Mouse (Mus musculus) cerebellum, adult 9-10 months (tissue): Measurements from ENCODE around the gene Tceal8.
"Not testable (repeated sequence)": the region's sequence is repeated elsewhere in the genome, so short reads cannot be mapped to it uniquely, and the experiment has no call there.

Source experiments
- DNase-seq: peaks from one replicate; pipeline ENCODE4 v3.0.0; 2022

The Tceal8 gene

DNA sequence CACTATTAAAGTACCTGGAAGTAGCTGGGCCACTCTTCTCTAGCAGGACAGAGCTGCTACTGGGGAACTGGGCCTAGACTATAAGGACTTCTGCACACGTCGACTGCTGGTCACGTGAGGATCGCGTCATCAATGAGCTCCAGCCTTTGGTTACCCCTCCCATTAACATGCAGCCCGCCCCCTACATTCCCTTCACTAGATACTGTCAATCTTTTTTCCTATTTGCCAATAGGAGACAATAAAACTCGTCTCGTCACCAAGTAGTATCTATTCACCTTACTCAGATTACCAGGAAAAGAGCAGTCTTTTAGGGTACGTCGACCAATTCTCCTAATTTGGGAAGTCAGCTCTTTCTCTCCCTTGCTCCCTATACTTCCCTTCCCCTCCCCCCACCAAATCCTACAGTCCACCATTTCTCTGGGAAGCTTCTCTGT lies at the start of gene Tceal8:
Gene Tceal8, minus strand, starts transcription at position 225 of the 434 bp plus-strand sequence.
- peak; percentile 86 for DNase-seq

- no peak for DNase-seq
Measured at GRCm38 (mm10) chrX:136216303-136216702, 44.2 kb upstream of the Tceal8 start.

DNA sequence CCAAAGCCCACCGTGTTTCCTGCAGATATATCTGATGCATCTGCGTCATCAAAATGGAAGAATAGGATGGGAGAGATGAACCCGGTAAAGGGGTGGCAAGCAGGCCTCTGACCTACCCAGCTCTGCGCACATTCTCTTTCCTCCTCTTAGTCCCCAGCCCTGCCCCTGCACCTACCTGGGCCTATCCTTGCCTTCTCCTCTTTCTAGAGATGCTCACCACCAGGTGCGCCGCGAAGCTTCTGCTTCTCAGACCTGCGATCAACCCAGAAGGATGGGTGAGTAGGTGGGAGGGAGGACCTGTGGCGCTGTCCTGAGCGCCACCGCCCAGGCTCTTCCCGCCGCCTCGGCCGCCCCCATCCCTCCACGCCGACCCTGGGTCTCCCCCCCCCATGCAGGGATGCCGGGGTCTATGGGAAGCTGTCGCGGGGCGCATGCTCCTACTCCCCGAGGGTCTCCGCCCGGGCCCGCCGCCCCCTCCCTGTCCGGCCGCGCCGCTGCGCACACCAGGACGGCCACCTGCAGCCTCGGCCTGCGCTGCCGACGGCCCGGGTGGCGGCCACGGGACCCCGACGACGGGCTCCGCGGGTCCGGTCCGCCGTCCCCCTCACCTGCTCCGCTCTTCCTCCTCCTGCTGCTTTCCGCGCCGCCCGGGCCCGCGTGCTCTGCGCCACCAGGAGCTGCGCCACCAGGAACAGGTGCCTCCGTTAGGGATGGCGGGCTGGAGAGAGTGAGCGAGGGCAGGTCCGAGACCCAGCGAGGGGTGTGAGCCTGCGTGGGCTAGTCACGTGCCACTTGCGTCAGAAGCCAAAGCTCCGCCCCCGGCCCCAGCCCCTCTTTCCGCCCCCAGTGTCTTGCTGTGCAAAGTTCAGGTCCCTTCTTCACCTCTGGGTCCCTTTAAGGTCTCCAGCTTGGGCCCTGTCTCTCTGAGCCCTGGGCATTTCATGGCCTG lies 42.9 kb upstream of the Tceal8 start, which contains the start of the genes Tceal7 and Bex1:
Gene Tceal7, plus strand, starts transcription at position 51 of the 949 bp plus-strand sequence.
Gene Bex1, minus strand, starts transcription at position 785 of the 949 bp plus-strand sequence.
- not testable (repeated sequence) for DNase-seq

GRCm38 (mm10) chrX:136213396-136213795 lies 41.3 kb upstream of the Tceal8 start:
- no peak for DNase-seq

- no peak for DNase-seq
Measured at GRCm38 (mm10) chrX:136204406-136204805, 32.3 kb upstream of the Tceal8 start.

GRCm38 (mm10) chrX:136203664-136204066 lies 31.5 kb upstream of the Tceal8 start, which contains the start of gene Tceal5:
Gene Tceal5, minus strand, starts transcription at chrX:136203876.
- peak; percentile 81 for DNase-seq

DNA sequence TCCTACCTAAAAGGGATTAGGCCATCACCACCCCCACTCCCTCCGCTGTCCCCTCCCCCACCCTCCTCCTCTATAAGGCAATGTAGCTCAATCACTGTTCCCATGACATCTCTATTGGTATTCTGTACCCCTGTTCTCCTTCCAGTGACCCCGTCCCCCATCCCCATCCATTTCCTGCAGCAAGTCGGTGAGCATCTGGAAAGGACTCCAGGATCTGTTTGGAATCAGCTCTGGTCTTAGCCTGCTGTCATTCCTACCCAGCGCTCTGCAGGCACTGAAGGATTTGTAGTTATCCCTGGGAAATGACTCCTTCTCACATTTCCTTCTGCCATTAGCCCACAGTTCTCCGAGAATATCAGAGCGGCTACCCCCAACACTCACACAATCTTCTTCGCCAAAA lies 31.1 kb upstream of the Tceal8 start:
- no peak for DNase-seq

- peak; percentile 47 for DNase-seq
Measured at GRCm38 (mm10) chrX:136196873-136197272, 24.7 kb upstream of the Tceal8 start.

GRCm38 (mm10) chrX:136195193-136195944 lies 23.2 kb upstream of the Tceal8 start:
- no peak for DNase-seq

- DNase-seq = no peak
Measured at GRCm38 (mm10) chrX:136183107-136183506, 11.0 kb upstream of the Tceal8 start.

GRCm38 (mm10) chrX:136180897-136181553 lies 8.9 kb upstream of the Tceal8 start:
- no peak for DNase-seq

GRCm38 (mm10) chrX:136172786-136173185 lies 644 bp upstream of the Tceal8 start:
- DNase-seq = no peak

- peak; percentile 48 for DNase-seq
Measured at GRCm38 (mm10) chrX:136171189-136172117, 689 bp downstream of the Tceal8 start.

DNA sequence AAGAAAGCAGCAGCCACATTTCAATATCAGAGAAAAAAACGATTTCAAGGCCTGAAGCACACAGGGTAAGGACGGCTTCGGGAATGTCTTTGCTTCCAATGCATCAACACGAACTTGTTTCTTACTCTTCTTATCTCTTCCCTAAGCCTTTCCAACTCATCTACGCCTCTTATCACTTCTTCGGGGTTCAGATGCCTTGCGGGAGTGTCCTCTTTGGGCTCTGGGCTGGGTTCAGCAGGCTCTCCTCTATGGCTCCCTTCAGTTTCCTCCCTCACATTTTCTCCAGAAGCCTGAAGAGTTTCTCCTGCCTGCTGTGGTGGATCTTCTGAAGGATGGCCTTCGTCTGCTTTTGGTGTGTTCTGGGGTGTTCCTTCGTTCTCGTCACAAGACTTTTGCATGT lies 1.5 kb downstream of the Tceal8 start:
- DNase-seq = no peak

DNA sequence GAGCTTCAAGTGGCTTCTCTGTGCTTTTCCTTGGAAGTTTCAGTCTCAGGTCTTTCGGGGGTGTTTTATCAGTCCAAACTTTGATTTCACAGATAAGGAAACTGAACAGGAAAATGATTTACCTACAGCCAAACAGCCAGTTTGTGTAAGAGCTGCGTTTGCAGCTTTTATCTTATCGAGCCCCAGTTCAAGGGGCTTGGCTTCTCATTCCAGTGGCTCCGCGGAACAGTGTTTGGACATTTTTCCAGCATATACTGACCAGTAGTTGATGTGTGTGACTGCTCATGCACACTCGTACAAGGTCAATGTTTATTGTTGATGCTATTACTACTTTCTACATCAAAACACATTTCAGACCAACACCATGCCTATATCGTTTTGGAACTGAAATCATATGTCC lies 27.9 kb downstream of the Tceal8 start:
- DNase-seq = no peak

DNA sequence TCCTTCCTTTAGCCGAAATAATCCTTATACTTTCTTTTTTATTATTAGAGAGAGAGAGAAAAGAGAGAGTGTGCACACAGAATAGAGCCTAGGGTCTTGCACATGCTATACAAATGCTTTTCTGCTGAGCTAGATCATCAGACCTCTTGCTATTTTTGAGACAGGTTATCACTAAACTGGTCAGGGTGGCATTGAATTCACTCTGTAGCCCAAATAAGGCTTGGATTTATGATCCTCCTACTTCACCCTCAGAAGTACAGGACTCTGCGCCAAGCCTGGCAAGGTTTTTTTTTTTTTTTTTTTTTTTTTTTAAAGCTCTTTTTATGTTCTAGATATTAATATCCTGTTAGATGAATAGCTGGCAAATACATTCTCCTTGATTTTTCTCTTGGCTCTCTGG lies 28.4 kb downstream of the Tceal8 start:
- no peak for DNase-seq

- DNase-seq = no peak
Measured at GRCm38 (mm10) chrX:136141385-136141784, 30.8 kb downstream of the Tceal8 start.

DNA sequence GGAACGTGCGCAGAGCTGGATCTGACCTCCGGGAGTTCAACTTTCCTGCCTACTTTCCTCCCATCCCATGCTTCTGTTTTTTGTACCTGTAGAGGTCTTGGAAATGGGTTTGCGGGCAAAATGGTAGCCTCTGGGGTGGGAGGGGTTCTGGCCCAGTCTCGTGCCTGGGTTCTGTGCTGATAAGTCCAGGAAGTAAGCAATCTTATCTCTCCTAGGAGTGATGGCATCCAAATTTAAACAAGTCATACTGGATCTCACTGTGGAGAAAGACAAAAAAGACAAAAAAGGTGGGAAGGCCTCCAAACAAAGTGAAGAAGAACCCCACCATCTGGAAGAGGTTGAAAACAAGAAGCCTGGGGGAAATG lies 32.5 kb downstream of the Tceal8 start:
- DNase-seq = not testable (repeated sequence)

GRCm38 (mm10) chrX:136138827-136139639 lies 33.1 kb downstream of the Tceal8 start, which contains the start of gene Bex4:
Gene Bex4, plus strand, starts transcription at chrX:136138996.
- DNase-seq = not testable (repeated sequence)

DNA sequence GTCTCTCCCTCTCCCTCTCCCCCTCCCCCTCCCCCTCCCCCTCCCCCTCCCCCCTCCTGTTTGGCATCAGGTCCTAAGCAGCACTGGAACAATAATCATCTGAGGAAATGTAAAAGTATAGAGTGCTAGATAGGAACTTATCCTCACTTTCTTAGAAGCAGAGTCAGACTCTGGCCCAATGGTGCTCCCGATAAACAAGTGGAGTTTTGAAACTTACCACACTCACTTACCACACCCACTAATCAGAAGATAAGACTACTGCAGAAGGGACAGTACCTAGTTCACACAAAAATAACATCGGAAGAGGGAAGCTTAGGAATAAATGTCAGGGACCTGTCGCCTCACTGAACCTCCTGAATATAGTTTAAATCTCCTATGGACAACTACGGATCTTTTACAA lies 36.6 kb downstream of the Tceal8 start:
- no peak for DNase-seq

- DNase-seq = peak; percentile 58
Measured at GRCm38 (mm10) chrX:136127744-136128064, 44.4 kb downstream of the Tceal8 start.
